Mouse (Mus musculus): ENCODE measurements at regions not wholly inside any gene's neighbourhood (a gene's known extent, or its start where the extent isn't known, plus 50 kb on each side); places are given as distances from the start of the nearest gene placed in this dataset.
A peak's percentile ranks its signal among the peaks of the same experiment; 100 is the strongest.

DNA sequence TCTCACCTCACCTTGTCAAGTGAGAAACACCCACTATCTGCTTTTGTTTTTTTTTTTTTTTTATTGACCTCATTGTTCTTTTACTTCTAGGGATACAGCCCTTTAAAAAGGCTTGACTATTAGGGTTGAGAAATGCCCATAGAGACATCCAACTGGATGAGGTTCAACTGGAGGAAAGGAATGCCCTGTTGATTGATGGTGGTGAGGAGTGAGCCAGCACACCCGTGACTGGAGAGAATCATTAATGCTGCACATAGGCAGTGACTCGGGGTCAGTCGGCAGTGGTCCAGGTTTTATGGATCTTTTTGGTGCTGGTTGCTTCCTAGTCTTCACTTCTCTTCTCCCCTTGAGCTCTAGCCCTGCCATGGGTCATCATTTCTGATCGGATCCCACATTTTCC, 82.9 kb upstream of the Cryz start:
- no peak for DNase-seq

DNA sequence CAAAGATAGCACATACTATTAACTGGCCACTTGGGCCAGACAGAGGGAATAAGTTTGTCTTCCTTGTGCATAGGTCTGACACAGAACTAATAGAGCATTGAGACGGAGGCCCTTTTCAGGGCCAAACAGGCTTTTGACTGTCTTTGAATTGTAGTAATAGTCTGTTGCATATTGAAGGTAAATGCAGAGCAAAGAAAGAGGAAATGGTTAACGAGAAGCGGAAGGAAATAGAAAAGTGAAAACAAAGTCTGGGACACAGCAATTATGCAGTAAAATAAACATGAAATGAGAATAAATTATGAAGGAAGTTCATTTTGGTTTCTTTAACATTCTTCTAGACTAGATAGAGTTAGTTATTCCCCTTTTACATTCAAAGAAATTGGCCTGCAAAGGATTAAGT, 86.4 kb upstream of the Cryz start:
- no peak for DNase-seq

DNA sequence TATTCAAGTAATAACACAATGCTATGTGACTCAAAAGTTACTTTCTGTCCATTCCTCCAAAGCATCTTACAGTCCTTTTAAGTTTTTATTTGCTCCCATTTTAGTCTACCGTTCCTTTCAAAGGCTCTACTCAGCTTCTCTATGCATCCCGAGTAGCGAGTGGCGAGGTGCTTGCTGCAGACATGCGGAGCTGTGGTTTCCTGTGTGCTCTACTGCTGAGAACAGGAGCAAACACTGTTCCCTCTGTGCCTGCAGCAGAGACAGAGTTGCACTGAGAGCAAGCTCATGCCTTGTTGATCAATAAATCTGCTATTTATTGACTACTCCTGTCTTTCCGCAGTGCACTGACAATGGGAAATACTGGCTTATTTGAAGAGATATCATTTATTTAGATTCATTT, 87.1 kb upstream of the Cryz start:
- no peak for DNase-seq

DNA sequence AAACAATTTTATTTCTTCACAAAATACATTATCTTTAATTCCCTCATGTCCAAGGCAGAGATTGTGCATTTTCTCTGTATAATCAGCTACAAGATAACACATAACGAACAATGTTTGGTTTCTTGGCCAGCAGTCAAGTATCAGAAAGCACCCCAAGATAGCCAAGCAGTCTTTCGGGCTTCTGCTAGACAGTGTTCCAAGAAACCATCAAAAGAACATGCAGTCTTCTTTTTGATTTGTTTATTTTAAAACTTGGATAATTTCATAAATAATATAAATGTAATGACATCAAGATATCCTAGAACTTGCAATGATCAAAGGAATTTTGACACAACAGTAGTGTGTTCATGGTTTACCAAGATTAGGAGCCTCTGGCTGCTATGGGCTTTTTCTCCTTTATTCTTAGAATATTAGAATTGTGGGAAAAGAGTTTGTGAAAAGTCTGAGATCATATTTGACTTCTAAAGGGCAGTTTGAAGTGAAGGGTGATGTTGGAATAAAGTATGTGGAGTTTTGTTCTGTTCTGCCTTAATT, 103.1 kb upstream of the Cryz start:
- no peak for DNase-seq

DNA sequence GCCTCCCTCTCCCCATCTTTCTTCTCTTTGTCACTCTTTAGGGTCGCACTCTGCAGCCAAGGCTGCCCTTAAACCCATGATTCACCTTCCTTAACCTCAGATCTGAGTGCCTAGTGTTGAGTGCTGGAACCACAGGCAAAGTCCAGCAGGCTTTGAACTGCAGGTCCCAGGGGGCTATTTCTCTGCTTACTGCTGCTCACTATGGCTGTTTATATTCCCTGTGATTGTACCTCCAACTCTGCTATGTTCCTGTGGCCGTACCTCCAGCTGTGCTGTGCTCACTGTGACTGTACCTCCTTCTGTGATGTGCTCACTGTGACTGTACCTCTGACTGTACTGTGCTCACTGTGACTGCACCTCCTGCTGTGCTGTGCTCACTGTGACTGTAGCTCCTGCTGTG, 124.1 kb upstream of the Cryz start:
- DNase-seq: no peak

DNA sequence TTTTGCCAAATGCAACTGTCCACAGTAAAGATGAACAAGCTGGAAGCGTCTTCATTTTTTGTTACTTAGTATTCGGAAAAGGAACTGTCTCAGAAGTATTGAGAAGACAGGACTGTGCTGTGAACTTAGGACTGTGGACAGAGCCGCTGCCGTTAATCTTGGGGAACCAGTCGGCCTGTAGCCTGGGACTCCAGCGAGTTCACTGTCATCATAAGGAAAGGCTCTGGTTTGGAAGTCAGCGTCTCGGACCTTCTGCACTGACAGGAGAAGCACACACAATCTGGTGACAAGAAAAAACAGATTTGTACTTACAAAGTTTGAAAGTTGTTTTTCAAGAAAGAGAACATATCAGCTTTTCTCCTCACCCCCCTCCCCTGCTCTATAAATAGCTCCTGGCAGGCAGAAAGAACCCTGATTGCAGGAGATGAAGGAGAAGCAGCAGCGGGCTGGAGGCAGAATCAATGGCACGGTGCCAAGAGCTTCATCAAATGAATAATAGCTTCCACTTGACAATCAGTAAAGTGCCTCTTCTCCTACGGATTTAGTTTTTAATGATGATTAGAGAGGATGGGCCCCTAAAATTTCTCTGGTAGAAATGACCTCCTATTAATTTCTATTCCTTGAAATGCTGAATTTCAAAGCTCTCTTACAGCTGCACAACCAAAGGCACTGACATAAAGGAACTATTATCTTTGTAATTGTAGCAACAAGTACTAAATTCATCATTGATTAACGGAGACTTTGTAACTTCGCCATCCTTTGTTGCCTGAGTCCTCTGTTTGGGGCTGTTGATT, 128.7 kb upstream of the Cryz start:
- no peak for DNase-seq

DNA sequence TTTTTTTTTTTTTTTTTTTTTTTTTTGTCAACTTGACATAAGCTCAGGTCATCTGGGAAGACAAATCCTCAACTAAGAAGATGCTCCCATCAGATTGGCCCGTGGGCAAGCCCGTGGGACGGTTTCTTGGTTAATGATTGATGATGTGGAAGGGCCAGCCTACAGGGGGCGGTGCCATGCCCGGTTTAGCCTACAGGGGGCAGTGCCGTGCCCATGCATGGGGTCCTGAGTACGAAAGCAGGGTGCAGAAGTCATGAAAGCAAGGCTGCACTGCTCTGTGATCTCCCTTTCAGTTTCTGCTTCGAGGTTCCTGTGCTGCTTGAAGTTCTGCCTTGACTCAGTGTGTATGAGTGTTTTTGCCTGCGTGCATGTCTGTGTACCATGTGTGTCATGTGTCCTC, 127.7 kb upstream of the Lhx8 start:
- no peak for DNase-seq

DNA sequence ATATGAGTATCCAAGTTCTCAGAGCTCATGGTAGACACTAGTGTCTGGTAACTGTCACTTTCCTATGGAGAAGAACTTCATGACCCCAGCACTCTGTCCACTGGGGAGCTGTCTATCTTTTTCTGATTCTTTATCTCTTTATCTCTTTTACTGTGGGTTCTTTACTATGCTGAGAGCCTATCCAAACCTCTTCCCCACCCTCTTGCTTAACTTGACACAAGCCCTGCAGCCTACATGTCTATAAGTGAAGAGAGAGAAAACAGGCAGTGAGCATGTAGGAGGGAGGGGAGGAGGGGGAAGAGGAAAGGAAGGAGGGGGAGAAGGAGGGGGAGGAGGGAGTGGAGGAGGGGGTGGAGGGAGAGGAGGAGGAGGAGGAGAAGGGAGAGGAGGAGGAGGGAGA, 122.6 kb upstream of the Lhx8 start:
- DNase-seq: no peak

DNA sequence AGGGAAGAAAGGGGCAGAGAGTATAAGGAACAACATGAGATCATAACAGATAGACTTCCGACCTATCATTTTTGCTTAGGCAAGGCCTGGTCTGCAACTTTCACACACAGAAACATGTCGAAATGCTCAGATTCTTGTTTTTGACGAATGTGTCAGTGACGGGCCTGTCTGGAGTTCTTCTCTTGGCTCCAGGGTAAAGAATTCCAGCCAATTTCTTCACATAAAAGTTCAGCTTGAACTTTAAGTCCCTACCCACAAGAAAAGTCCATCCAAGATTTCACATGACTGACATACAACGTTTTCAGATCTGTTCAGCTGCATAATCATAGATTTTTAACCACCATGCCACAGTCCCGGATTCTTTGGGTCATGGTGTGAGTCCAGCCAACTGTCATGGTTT, 122.1 kb upstream of the Lhx8 start:
- no peak for DNase-seq

DNA sequence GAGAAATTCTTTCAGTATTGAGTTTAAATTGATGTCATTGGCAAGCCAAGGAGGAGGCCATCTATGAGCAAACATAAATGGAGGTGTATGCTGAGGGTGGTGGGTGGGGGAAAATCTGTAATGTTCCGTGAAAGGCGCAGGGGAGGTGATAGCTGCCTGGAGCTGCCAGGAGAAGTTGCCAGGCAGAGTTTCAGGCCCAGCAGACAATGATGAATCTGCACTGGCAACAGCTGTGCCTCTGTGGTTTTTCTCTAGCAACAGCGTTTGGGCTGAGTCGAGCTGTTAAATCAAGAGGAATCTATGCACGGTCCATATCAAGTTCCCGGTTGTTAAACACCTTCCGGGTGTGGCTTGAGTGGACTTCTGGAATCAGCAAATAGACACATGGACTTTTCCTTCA, 120.7 kb upstream of the Lhx8 start:
- DNase-seq: peak; percentile 9

DNA sequence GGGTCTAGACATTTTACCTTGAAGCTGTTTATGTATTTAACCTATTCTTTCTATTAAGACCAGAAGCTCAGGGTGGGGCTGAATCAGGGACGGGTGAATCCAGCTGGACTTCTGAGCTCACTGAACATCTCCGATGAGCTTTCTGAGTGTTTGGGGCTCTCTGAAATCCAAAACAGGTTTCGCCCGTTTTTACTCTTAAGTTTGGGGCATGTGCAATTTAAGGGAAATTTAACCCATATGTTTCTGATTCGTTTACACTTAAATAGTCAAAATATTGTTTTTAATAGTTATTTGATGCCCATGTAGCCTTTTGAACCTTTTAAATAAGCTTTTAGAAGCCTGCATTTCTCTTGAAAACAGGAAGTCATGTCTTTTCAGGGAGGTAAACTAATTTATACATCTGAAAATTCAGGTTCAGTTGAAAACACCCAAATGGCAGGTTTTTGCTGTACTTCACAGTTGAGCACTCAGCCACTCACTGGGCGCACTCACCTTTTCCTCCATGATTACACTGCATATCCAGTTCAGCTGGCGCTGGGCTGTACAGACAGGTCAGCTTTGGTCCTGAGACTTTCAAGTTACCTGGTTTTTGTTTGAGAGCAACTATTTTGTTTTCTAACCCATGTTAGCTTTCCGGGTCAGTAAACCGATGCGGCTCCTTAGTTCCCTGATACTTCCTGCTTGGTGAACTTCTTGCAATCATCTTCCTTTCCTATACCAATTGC, 113.1 kb upstream of the Lhx8 start:
- no peak for DNase-seq

DNA sequence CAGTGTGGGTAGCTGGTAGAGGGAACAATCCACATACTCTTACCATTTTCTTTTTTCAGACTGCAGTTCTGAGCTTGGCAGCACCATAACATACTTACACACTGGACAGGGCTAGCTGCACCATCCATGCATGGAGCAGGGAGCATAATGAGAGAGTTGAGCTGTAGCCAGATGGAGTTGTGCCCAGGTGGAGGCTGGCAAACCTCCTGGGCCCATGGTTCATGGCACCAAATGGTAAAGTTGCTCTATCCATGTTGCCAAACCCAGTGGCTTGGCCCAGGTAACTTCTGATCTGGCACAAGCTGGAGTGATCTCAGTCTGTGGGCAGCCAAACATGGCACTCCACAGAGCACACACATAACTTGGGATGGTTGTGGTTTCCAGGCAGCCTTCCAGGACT, 111.0 kb upstream of the Lhx8 start:
- DNase-seq: no peak

DNA sequence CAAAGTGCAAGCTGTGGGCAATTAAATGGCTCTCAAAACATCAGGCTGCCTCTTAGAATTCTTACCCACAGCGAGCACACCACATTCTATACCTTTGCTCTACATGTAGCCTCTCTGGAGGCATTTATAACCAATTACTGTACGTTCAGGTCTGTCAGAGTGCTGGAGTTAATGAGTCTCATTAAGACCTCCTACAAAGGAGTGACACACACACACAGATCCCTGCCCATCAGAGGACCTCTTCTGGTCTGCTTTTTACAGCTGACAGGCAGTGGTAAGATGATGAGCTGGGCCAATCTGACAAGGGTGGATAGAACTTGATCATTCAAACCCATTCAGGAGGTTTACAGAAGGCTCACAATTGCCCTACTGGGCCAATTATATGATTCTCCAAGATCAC, 110.4 kb upstream of the Lhx8 start:
- no peak for DNase-seq

DNA sequence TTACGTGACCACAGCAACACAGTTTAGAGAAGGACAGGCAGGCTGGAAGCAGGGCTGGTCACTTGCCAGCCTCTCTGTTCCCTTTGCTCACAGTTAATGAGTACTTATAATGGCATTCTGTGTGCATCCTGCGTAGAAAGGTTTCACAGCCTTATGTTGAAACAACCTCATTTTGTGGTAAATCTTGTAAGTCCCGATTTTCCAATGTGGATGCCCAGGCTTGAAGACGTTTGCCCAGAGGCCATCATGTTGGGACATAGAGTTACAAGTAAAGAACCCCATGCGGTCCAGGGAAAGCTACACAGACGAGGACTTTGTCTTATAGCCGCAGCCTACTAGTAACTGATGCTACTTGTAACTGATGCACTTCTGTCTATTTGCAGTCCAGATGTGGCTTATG, 100.4 kb upstream of the Lhx8 start:
- no peak for DNase-seq

DNA sequence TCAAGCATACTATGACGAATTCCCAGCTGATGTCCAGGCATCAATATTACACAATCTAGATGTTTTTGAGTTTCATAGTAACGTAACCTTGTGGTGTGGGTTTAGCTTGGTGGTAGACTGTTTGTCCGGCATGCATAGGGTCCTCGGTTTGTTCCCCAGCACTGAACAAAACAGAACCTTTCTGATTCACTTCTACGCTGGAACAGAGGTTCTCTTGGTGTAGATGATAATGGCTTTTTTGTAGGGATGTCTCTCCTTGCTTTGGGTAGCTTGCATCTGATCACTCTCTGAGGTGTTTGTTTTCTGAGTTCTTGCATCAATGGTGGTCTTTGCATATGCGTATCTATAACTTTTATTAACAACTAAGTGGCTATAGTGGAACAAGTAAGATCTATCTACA, 99.2 kb upstream of the Lhx8 start:
- DNase-seq: no peak

DNA sequence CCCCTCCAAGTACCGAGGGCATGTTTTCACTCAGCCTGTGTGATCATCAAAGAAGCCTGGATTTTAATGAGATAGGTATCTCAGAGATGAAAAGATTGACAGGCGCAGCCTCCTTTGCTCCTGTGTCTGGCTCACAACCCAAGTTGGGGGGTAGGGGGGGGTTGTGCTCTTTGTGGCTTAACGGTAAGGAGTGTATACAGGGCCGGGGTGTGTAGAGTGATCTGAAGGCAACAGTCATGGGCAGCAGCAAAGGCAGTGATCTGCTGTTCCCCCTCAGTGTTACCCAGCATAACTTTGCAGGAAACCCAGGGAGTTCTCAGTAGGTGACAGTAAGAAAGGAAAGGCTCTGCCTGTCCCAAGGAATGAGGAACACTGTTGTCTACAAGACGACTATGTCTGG, 94.1 kb upstream of the Lhx8 start:
- DNase-seq: no peak

DNA sequence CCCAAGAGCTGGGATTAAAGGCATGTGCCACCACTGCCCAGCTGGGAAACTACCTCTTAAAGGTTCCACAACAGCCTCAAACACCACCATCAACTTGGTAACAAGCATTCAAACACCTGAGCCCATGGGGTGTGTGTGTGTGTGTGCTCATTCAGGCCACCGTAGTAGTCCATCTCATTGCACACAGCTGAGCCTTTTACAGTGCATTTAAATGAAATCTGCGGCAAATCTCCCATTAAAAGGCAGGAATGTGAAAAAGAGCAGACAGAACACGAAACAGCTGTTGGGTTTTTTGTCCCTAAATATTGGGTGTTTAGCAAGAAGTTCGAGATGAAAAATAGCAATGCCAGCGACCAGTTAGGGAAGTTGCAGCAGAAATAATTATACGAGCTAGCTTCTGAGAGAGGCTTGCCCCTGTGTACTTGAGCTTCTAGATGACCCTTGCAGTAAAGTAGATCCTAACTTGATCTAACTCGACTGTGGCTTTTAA, 91.0 kb upstream of the Lhx8 start:
- no peak for DNase-seq

DNA sequence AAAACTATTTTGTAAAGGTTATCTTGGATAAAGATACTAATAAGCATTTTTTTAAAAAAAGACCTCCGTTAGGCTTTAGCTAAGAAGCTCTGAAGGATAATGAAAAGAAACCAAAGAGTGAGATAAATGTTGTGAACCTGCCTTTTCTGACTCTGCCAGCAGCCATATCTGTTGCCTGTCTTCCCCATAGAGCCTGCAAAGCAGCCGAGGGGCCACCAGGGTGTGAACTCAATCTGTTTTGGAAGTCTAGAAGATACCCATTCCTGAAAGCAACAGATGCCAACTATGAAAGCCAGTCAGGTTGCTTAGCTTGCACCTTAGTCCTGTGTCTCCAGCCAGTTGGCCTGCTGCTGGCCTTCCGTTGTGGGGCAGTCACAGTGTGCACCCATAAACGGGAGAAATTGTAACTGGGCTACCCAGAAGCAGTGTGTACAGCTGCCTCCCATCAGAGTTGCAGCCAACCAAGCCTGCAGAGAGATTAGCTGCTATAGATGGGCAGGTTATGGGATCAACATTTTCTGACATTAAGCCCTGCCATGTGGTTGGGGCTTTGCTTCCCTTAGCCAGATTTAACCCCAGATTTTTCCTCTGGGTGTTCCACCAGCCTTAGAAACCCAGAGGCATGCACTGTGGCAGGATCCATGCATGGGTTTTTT, 87.8 kb upstream of the Lhx8 start:
- no peak for DNase-seq

DNA sequence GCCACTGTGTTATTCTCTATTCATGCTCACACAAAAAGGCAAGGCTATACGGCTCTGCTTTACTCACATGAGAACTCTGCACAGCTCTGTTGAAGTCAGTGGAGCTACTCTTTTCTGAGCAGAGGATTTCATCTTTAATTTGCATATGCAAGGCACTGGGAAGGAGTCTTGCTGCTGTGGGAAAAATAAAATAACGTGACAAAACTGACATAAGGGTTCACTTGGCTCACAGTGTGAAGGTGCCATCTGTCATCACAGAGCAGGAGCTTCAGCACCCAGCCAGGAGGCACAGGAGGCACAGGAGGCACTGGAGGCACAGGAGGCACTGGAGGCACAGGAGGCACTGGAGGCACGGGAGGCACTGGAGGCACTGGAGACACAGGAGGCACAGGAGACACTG, 83.9 kb upstream of the Lhx8 start:
- no peak for DNase-seq

DNA sequence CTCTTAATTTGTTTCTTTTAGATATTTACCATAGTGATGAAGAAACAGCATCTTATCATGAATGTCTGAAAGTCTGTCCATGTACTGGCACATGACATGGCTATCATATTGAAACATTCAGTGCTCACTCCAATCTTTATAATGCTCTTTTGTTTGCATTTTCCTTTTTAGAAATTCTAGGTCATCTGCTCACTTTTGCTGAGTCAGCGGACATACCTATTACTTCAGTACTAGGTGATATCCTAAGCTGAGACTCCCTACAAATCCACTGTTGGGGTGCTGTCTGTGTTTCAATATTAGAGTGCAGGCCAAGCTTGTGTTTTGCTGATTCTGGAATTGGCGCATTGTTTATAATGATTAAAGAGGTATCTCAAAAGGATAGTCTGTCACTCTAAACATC, 79.8 kb upstream of the Lhx8 start:
- DNase-seq: no peak

DNA sequence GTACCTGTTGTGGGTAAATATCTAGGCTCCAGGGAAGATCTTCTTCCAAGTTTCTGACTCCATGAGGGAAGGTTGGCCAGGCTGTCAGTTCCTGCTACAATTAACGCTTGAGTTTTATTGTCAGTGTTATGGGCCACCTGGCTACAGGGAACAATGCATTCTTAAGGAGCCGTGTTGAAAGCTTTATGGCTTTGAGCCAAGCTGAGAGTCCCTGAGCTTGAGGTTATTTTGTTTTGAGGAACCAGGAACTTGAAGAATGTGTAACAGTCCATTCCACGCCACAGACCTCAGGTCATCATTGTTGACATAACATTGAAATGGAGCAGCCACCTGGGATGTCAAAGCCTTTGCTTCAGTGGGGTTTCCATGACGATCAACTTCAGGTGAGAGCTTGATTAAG, 71.6 kb upstream of the Lhx8 start:
- DNase-seq: no peak

DNA sequence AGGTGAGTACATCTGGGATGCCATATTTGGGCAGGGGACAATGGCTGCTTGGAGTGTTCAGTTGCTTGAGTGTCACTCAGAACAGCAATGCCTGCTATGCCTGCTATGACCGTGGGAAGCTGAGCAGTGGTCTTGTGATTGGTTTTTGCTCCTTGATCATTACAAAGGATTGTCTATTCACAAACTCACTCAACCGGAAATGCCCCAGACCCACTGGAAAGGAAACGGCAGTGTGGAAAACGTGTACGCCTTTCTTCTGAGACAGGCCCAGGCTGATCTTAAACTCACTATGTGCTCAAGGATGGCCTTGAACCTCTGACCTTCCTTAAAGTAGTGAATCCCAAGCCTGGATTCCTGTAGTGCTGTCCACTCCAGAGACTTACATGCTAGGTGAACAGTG, 63.2 kb upstream of the Lhx8 start:
- DNase-seq: no peak

DNA sequence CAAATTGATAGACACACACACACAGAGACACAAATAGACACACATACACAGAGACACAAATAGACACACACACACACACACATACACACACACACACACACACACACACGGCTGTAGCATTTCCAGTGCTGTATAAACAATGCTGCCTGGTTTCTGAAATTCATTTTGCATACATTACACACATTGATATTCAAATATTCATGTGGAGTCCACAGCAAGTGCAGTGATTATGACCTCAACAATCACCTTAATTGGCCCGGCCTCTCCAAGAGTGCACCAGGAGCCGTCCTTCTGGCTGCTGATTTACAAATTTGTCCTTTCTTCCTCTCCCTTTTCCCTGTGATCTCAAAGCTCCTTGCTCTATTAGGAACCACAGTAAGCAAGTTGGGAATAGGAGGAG, 61.2 kb upstream of the Lhx8 start:
- no peak for DNase-seq

DNA sequence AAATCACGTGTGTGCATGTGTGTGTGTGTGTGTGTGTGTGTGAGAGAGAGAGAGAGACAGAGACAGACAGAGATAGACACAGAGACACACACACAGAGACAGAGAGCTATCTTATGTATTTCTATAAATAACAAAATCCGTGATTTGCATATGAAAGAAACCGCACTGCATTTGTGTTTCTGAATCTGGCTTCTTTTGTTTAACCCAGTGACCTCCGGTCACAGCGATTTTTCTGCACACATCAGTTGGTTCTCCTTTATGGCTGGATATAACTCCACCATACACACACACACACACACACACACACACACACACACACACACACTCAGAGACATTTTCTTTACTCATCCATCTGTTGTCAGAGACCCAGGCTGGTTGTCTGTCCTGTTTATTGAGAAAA, 58.2 kb upstream of the Lhx8 start:
- no peak for DNase-seq

Data from right cerebral cortex, postnatal 25 days (tissue).